Mouse (Mus musculus) embryonic facial prominence, embryonic 12.5 days (tissue): Measurements from ENCODE around the gene Fam168a. TPM values are rescaled to one million over a fixed set of nuclear protein-coding genes. Genes with fewer than 3 reads are reported as not detected.
"Not testable (repeated sequence)": the region's sequence is repeated elsewhere in the genome, so short reads cannot be mapped to it uniquely, and the experiment has no call there.

Experiments
- ATAC-seq: fragments of 200-750 bp; cut with Nextera tagmentation; 2 replicates; pipeline ENCODE4 v1.8.0; 2017; ENCODE audit not compliant: insufficient number of reproducible peaks, insufficient read depth, low FRiP score, low TSS enrichment
- H3K27ac ChIP-seq: fragments of 300-500 bp; sonication (generic); 2 replicates; pipeline ENCODE4 v1.5.1; 2016; ENCODE audit warnings: mild to moderate bottlenecking
- H3K27me3 ChIP-seq: fragments of 300-500 bp; sonication (generic); 2 replicates; pipeline ENCODE4 v1.6.1; 2016; ENCODE audit warnings: mild to moderate bottlenecking, moderate library complexity
- H3K36me3 ChIP-seq: fragments of 300-500 bp; sonication (generic); 2 replicates; pipeline ENCODE4 v1.6.1; 2016; ENCODE audit warnings: mild to moderate bottlenecking
- H3K4me1 ChIP-seq: fragments of 300-500 bp; sonication (generic); 2 replicates; pipeline ENCODE4 v1.6.1; 2016
- H3K4me2 ChIP-seq: fragments of 300-500 bp; sonication (generic); replicated peaks from 2 replicates; pipeline ENCODE4 v1.6.1; 2016; ENCODE audit warnings: mild to moderate bottlenecking, moderate library complexity
- H3K4me3 ChIP-seq: fragments of 300-500 bp; sonication (generic); 2 replicates; pipeline ENCODE4 v1.5.1; 2016; ENCODE audit warnings: mild to moderate bottlenecking
- H3K9ac ChIP-seq: fragments of 300-500 bp; sonication (generic); 2 replicates; pipeline ENCODE4 v1.6.1; 2016; ENCODE audit warnings: mild to moderate bottlenecking, moderate library complexity
- H3K9me3 ChIP-seq: fragments of 300-500 bp; sonication (generic); 2 replicates; pipeline ENCODE4 v1.6.1; 2016; ENCODE audit warnings: mild to moderate bottlenecking, moderate library complexity
- WGBS: fragments of 180-500 bp; shearing (Covaris S2); methylation state at CpG from one replicate; pipeline ENCODE4 v1.1.7; 2016; 5-methylcytosine and 5-hydroxymethylcytosine counted together
- polyA plus RNA-seq: library from polyadenylated mRNA; unstranded; fragments of >200 nt; fragmentation: Nextera tagmentation; extraction: Ambion mirVana; gene quantifications from 2 replicates; pipeline ENCODE4 v1.2.1, GENCODE M21; 2016

Gene Fam168a
- polyA plus RNA-seq, 1 experiment from 2014 or later = 51.8 TPM

DNA sequence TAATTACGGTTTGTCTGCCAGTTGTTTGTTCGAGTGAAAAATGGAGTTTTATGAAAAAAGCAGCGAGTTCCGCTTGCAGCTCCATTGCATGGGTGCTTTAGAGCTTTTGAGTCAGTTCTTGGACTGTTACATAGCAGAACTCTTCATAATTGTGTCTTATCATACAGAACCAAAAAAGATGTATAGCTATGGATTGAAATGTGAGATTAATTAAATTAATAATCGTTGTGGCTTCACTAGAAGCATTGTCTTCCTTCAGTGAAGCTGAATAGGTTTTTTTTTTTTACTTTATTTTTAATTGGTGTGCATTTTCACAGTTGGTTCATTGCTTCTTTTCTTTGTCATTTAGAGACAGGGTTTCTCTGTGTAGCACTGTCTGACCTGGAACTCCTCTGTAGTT lies 12.3 kb downstream of the Fam168a start:
- 90% methylated on average over 5 of the region's 5 CpGs for WGBS
- H3K36me3 ChIP-seq = no peaks in the 10 kb centered on the region
- no peaks in the 10 kb centered on the region for H3K9me3 ChIP-seq
- no peak overlapping the region for H3K27ac ChIP-seq
- H3K27me3 ChIP-seq = no peaks in the 10 kb centered on the region
- no peak overlapping the region for H3K9ac ChIP-seq
- no peak for ATAC-seq
- H3K4me2 ChIP-seq = no peak overlapping the region
- H3K4me3 ChIP-seq = no peak overlapping the region
- peaks cover 14% of the 10 kb centered on the region for H3K4me1 ChIP-seq

DNA sequence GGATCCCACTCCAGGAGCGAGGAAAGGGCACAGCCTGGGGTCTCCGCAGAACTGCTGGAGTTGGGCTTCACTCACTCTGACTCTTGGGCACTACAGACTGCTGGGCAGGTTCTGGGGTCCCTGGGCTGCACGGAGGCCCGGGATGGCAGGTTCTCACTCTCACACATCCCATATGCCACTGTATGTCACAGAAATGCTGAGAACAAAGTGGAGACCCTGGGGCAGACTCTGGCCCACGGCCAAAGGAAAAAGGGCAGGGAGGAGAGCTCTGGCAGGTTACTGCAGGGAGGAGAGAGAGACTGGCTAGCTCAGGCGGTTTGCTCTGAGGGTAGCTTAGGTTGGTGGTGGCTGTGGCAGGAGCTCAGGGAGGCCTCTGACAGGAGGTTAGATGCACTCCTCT lies 15.8 kb downstream of the Fam168a start:
- Histone ChIP-seq H3K9me3 (no peaks in the 10 kb centered on the region), H3K27ac (no peak overlapping the region; the same call in 1 of the 2 replicates), H3K9ac (no peak overlapping the region), H3K4me1 (peaks cover 16% of the 10 kb centered on the region), H3K4me2 (no peak overlapping the region), H3K36me3 (no peaks in the 10 kb centered on the region), H3K27me3 (no peaks in the 10 kb centered on the region), H3K4me3 (no peak overlapping the region)
- 70% methylated on average over 6 of the region's 6 CpGs for WGBS
- no peak for ATAC-seq

DNA sequence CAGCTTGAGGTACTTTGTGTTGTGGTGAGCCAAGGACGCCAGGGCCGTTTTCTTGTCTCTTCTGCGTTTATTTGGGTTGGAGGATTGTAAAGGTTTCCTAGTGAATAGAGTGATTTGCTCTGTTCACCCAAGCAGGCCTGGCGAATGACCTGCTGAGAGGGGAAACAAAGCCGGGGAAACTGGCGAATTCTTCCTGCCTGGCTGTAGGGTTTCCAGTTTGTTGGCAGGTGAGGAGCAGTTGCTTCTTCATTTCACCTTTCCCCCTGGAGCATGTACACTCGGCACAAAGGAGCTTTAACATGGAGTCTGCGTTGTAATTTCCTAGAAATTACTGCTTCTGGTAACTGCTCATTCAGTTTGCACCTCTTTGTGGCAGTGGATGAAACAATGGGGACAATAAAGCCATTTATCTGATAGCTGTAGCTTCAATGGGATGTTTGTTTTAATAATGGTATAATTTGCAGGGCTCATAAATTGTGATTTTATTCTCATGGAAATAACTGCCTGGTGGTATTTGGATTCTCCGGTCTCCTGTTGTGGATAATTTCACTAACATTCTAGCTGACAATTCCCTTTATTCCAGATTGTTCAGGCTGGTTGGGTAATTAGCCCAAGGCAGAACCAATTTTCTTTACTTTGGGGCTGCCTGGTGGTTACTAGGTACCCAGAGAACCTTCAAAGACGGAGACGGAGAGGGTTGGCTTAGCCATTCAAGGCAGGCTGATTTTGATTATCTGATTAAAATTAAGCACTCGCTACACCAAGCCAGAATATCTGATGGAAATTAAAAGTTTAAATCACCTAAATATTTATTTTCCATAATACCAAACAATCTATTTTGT lies 17.2 kb downstream of the Fam168a start:
- peak overlapping the region; percentile 23; the same call in 1 of the 2 replicates for H3K27ac ChIP-seq
- no peaks in the 10 kb centered on the region for H3K36me3 ChIP-seq
- no peaks in the 10 kb centered on the region for H3K27me3 ChIP-seq
- no peaks in the 10 kb centered on the region for H3K9me3 ChIP-seq
- no peak for ATAC-seq
- 23% methylated on average over 12 of the region's 12 CpGs for WGBS
- H3K4me2 ChIP-seq = no peak overlapping the region
- H3K4me1 ChIP-seq = peaks cover 16% of the 10 kb centered on the region
- no peak overlapping the region for H3K9ac ChIP-seq
- H3K4me3 ChIP-seq = no peak overlapping the region

DNA sequence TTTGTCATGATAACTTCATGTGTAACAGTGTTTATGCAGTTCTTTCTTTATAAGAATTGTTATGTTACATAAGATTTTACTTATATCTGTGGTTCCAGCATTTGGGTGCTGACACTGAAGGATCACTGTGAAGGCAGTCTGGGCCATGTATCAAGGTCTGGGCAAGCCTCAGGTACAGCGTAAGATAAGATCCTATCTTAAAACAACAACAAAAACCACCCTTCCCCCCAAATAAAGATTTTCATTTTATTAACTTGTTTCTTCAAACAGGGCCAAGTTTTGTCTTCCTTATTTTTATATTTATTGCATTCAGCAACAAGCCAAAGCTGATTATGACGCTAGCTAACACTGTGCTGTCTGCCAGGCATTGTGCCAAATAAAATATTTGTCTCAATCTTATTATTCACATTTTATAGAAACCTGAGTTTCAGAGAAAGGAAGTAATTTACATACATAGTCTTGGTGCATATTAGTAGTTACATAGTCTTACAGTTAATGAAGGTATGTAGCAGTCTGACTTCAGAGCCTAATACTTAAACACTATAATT lies 21.2 kb downstream of the Fam168a start:
- H3K9ac ChIP-seq = no peak overlapping the region
- no peaks in the 10 kb centered on the region for H3K36me3 ChIP-seq
- ATAC-seq = no peak
- H3K4me3 ChIP-seq = no peak overlapping the region
- no peak overlapping the region for H3K4me2 ChIP-seq
- H3K27ac ChIP-seq = no peak overlapping the region
- no peaks in the 10 kb centered on the region for H3K9me3 ChIP-seq
- WGBS = 92% methylated on average over 2 of the region's 2 CpGs
- peaks cover 14% of the 10 kb centered on the region for H3K4me1 ChIP-seq
- H3K27me3 ChIP-seq = no peaks in the 10 kb centered on the region

DNA sequence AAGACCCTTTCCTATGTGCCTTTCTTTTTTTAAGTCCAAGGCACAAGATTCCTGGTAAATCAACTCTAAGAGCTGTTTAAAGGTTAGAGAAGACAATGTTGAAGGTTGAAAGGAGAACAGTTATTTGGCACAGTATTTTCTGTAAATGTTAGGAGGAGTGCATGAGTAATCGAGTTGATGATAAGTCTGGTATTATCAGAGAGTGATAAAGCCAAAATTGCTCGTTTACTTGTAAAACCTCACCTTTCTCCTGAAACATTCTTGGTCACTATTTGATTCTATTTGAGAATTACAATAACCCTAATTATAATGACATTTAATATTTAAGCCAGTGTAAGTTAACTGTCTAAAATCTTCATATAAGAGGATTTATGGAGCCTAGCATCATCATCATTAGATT lies 23.3 kb downstream of the Fam168a start:
- WGBS = 89% methylated on average over 2 of the region's 2 CpGs
- Histone ChIP-seq H3K27ac (no peak overlapping the region), H3K9ac (no peak overlapping the region), H3K4me1 (peaks cover 11% of the 10 kb centered on the region), H3K9me3 (no peaks in the 10 kb centered on the region), H3K36me3 (no peaks in the 10 kb centered on the region), H3K4me2 (no peak overlapping the region), H3K4me3 (no peak overlapping the region), H3K27me3 (no peaks in the 10 kb centered on the region)
- ATAC-seq = no peak

DNA sequence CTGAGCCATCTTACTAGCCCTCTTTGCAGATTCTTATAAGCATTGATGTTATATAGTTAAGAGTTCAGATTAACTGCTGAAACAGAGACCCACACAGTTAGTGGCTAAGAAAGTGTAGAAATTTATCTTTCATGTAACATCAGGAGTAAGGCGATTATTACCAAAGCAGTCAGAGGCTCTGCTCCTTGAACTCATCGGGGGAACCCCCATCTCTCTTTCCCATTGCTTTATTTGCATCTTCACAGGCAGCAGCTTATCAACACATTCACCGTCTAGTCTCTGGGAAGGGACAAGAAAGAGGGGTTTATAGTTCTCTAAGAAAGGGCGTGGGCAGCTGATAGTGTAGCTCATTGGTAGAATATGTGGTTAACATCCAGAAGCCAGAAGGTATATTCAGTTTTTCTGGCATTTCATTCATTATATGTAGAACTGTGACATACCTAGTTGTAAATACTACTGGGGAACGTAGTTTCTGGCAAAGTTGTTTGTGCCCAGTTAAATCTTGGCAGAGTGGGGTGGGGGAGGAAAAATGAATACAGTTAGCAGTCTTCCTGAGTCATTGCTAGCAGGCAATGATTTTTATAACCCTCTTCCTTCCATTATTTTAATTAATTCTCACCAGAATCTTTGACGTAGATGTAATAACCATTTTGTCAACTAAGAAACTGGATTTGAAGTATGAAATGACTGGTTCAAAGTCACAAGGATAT lies 26.1 kb downstream of the Fam168a start:
- 70% methylated on average over 6 of the region's 6 CpGs for WGBS

DNA sequence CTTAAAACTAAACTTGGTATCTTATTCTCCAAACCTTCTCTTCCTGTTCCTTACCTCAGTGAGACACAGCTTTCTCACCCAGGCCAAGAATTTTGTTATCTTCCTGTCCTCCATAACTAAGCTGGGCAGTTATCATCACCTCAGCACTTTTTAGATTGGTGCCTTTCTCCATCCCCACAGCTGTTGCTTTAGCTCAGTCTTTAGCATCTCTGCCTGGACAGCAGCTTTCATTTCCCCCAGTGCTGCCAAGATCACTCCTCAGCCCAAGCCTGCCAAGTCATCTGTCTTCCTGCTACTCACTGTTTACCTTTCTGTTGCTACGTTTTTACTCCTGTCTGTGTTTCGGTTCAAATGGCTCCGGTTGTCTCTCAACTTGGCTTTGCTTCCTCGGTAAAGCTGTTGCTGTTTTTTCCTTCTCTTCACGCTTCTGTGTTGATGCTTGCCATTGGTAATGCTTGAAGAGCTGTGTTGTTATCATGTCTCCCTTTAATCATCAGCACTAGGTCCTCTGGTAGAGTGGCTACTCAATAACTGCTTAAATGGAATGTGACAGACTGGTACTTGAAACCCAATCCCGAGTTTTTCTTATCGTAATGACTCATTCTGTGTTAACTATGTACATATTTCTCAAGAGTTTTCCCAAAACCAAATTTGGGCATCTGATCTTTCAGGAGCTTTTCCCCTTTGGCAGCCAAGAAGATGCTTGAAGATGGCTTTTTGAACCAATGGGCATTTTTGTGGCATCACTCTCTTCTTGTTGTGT lies 26.8 kb downstream of the Fam168a start:
- ATAC-seq = no peak
- Histone ChIP-seq H3K9ac (no peak overlapping the region), H3K9me3 (no peaks in the 10 kb centered on the region), H3K4me3 (no peak overlapping the region), H3K27me3 (no peaks in the 10 kb centered on the region), H3K27ac (no peak overlapping the region), H3K4me1 (peaks cover 11% of the 10 kb centered on the region), H3K4me2 (no peak overlapping the region), H3K36me3 (no peaks in the 10 kb centered on the region)
- WGBS = 39% methylated on average over 7 of the region's 7 CpGs

More for the DNA sequence above, 26.1 kb downstream of the Fam168a start:
- no peak overlapping the region for H3K9ac ChIP-seq
- H3K4me3 ChIP-seq = no peak overlapping the region
- H3K27ac ChIP-seq = no peak overlapping the region
- peaks cover 11% of the 10 kb centered on the region for H3K4me1 ChIP-seq
- H3K4me2 ChIP-seq = no peak overlapping the region
- ATAC-seq = no peak
- H3K27me3 ChIP-seq = no peaks in the 10 kb centered on the region
- no peaks in the 10 kb centered on the region for H3K9me3 ChIP-seq
- no peaks in the 10 kb centered on the region for H3K36me3 ChIP-seq

DNA sequence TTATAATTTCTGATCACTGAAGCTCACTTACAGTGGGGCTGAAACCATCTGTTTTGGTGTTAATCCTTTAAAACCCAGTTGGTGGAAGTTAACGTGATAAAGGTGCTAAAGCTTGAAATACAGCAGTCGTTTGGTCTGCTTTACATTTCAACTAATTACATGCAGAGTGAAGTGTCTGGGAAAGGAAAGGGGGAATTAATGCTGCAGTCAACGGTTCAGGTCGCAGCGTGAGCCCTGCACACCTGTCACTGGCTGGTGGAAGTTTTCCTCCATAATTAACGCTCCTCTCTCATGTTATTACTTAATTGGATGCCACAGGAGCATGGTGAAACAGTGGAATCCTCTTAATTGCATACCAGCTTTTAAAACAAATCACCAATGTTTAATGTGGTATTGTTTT lies 27.8 kb downstream of the Fam168a start:
- Histone ChIP-seq H3K9ac (no peak overlapping the region), H3K27me3 (no peaks in the 10 kb centered on the region), H3K36me3 (no peaks in the 10 kb centered on the region), H3K27ac (no peak overlapping the region), H3K4me3 (no peak overlapping the region), H3K4me2 (no peak overlapping the region), H3K9me3 (no peaks in the 10 kb centered on the region), H3K4me1 (peaks cover 11% of the 10 kb centered on the region)
- WGBS = 32% methylated on average over 6 of the region's 6 CpGs
- no peak for ATAC-seq

DNA sequence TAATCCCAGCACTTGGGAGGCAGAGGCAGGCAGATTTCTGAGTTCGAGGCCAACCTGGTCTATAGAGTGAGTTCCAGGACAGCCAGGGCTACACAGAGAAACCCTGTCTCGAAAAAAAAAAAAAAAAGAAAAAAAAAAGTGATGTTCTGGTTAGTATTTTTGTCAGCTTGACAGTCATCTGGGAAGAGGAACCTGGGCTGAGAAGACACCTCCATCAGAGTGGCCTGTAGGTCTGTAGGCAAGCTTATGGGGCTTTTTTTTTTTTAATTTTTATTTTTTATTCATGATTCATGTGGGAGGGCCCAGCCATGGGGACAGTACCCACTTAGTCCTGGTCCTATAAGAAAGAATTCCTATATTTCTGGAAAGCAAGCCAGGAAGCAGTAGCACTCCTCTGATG lies 28.5 kb downstream of the Fam168a start:
- not testable (repeated sequence) for ATAC-seq, H3K27ac ChIP-seq, H3K4me2 ChIP-seq, H3K36me3 ChIP-seq, H3K27me3 ChIP-seq, H3K9me3 ChIP-seq, H3K9ac ChIP-seq, H3K4me3 ChIP-seq
- 78% methylated on average over 2 of the region's 2 CpGs for WGBS
- peaks cover 11% of the 10 kb centered on the region for H3K4me1 ChIP-seq

DNA sequence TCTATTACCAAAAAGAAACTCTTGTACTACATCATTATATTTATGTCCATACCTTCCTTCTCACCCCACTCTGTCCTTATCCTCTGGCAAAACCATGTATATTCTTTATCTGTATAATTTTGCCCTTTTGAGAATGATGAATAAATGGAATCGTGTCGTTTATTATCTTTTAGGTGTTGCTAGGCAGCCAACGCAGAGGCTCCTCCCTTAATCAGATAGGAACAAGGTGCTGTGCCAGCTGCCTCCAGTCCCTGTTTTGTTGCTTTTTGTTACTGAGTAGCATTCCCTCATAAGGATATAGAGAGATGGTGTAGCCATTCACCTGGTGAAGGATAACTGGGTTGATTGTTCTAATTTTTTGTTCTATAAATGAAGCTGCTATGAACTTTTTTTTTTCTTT lies 29.7 kb downstream of the Fam168a start:
- Histone ChIP-seq H3K9ac (no peak overlapping the region), H3K27ac (no peak overlapping the region), H3K36me3 (no peaks in the 10 kb centered on the region), H3K27me3 (no peaks in the 10 kb centered on the region), H3K4me2 (no peak overlapping the region), H3K4me1 (peaks cover 7% of the 10 kb centered on the region), H3K9me3 (no peaks in the 10 kb centered on the region), H3K4me3 (no peak overlapping the region)
- 91% methylated on average over 3 of the region's 3 CpGs for WGBS
- no peak for ATAC-seq

DNA sequence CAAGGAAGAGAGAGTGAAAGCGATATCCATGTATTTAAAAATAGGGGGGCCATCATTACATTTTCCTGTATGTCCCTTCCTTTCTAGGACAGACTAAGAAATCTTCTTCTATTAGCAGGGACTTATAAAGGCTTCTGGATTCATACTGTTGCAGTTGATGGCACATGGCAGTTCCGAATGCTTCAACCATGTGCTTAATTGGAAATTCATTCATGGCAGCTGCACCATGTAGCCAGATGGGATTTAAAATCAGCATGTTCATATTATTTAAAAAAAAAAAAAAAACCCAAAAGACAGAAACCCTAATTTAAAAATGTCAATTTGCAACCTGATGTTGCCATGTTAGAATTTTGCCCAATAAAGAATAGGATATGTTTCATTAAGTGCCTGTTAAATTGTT lies 37.9 kb downstream of the Fam168a start:
- H3K27ac ChIP-seq = no peak overlapping the region
- H3K36me3 ChIP-seq = no peaks in the 10 kb centered on the region
- H3K4me1 ChIP-seq = no peaks in the 10 kb centered on the region
- no peak overlapping the region for H3K4me3 ChIP-seq
- H3K27me3 ChIP-seq = no peaks in the 10 kb centered on the region
- no peaks in the 10 kb centered on the region for H3K9me3 ChIP-seq
- WGBS = 89% methylated on average over 2 of the region's 2 CpGs
- no peak overlapping the region for H3K9ac ChIP-seq
- no peak overlapping the region for H3K4me2 ChIP-seq
- ATAC-seq = no peak
